Mouse (Mus musculus): ENCODE measurements around the gene Dnajc12.

- TF ChIP-seq EP300 (IDR thresholded peaks at IDR 0.05; ENCODE audit: low read depth) (no peak), CTCF (IDR thresholded peaks at IDR 0.05; ENCODE audit: low read depth) (no peak)
Measured at GRCm38 (mm10) chr10:63415287-63415686, 33.0 kb downstream of the Dnajc12 start.
